Mouse (Mus musculus): ENCODE measurements around the gene Dock4. TPM values are rescaled to one million over a fixed set of nuclear protein-coding genes. Genes with fewer than 3 reads are reported as not detected.
"Not testable (repeated sequence)": the region's sequence is repeated elsewhere in the genome, so short reads cannot be mapped to it uniquely, and the experiment has no call there.

Dock4 gene
- polyA plus RNA-seq, 1 experiment from 2014 or later = 8.5 TPM

DNA sequence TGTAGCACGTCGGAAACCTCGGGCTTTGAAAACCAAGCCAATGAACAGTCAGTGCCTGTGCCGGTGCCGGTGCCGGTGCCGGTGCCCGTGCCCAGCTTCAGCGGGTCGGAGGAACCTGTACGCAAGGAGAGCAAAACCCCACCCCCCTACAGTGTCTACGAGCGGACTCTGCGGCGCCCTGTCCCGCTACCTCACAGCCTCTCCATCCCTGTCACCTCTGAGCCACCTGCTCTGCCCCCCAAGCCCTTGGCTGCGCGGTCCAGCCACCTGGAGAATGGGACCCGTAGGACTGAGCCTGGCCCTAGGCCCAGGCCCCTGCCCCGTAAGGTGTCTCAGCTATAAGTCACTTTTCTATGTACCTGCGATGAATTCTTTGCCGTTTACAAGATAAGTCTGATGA is 398.6 kb downstream of the Dock4 start:
- H3K27me3 ChIP-seq (ENCODE audit: control insufficient read depth, insufficient read depth, low read length) = no peaks in the 10 kb centered on the region
- WGBS = 91% methylated on average over 22 of the region's 22 CpGs

DNA sequence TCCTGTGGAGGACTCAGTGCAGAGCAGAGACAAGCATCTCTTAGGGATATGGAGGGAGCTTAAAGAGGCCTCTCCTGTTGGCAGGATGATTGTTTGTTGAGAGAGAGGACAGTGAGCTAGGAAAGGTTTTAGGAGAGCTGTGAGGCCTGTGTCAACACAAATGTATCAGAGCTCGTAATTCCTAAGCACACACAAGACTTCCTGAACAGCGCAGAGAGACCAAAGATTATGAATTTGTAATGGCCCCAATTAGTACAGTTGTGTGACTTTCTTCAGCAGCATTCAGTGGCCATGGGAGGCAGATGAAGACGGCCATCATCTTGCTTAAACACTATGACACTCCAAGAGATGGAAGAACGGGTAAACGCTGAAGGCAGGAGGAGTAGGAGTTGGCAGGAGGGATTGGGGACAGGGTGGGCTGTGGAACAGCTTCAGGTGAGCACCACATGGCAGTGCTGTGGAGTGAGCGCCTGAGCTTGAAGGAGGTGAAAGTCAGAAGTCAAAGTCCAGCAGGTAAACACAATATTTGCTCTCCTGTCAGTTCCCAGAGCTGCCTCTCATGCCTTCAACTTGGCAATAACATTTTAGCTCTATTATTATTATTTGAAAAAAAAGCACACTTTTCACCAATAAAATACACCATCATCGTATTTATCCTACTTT is 409.1 kb downstream of the Dock4 start:
- Histone ChIP-seq H3K36me3 (ENCODE audit: control insufficient read depth, insufficient read depth, low read length) (no peaks in the 10 kb centered on the region), H3K9me3 (ENCODE audit: control insufficient read depth, low read length) (0 out of 2 replicates have a peak, but pooled peaks cover 4% of the 10 kb centered on the region), H3K27ac (replicated peaks in 1 of 2; ENCODE audit: control insufficient read depth in 1 of 2, insufficient read depth in 1 of 2, low read depth in 2 of 2, low read length in 2 of 2) (no peak overlapping the region), H3K4me3 (ENCODE audit: control insufficient read depth in 1 of 2, insufficient read depth in 1 of 2, low read depth in 1 of 2, low read length in 2 of 2) (no peak overlapping the region), H3K4me2 (ENCODE audit: low read length) (no peak overlapping the region), H3K27me3 (ENCODE audit: control insufficient read depth, insufficient read depth, low read length) (no peaks in the 10 kb centered on the region), H3K4me1 (ENCODE audit: control insufficient read depth in 2 of 2, insufficient read depth in 2 of 2, low read length in 2 of 2) (no peaks in the 10 kb centered on the region), H3K9ac (ENCODE audit: low read length) (no peak overlapping the region)
- no peak for ATAC-seq (ENCODE audit: insufficient number of reproducible peaks, insufficient read depth, low FRiP score, low read depth)
- WGBS = 81% methylated on average over 7 of the region's 7 CpGs

More for the DNA sequence above, 398.6 kb downstream of the Dock4 start:
- Histone ChIP-seq H3K4me2 (ENCODE audit: low read length) (no peak overlapping the region), H3K27ac (replicated peaks in 1 of 2; ENCODE audit: control insufficient read depth in 1 of 2, insufficient read depth in 1 of 2, low read depth in 2 of 2, low read length in 2 of 2) (no peak overlapping the region), H3K36me3 (ENCODE audit: control insufficient read depth, insufficient read depth, low read length) (no peaks in the 10 kb centered on the region), H3K4me1 (ENCODE audit: control insufficient read depth in 2 of 2, insufficient read depth in 2 of 2, low read length in 2 of 2) (peaks cover 0 to 4% of the 10 kb centered on the region in 2 experiments; a peak in 1 of 4 replicates), H3K9me3 (ENCODE audit: control insufficient read depth, low read length) (no peaks in the 10 kb centered on the region), H3K9ac (ENCODE audit: low read length) (no peak overlapping the region), H3K4me3 (ENCODE audit: control insufficient read depth in 1 of 2, insufficient read depth in 1 of 2, low read depth in 1 of 2, low read length in 2 of 2) (no peak overlapping the region)
- ATAC-seq (ENCODE audit: insufficient number of reproducible peaks, insufficient read depth, low FRiP score, low read depth) = no peak

DNA sequence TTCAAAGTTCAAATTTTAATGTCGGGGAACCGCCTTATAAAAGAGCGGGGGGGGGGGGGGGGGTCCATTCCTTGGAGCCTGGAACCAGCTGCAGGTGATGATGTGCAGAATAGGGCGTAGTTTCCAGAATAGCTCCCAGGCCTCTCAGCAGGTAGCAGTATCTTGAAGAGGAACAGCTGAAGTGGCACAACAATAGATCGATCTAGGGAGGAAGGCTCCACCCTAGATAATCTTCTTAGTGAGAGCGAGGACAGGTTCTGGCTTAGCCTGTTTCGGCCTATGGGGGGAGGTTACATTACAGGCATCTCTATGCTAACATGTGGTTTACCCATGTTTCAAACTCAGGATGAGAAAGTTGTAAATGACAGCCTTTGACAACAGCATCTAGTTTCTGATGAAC is 411.7 kb downstream of the Dock4 start:
- Histone ChIP-seq H3K36me3 (ENCODE audit: control insufficient read depth, insufficient read depth, low read length) (no peaks in the 10 kb centered on the region), H3K9ac (ENCODE audit: low read length) (no peak overlapping the region), H3K4me3 (ENCODE audit: control insufficient read depth in 1 of 2, insufficient read depth in 1 of 2, low read depth in 1 of 2, low read length in 2 of 2) (no peak overlapping the region), H3K27ac (replicated peaks in 1 of 2; ENCODE audit: control insufficient read depth in 1 of 2, insufficient read depth in 1 of 2, low read depth in 2 of 2, low read length in 2 of 2) (no peak overlapping the region), H3K27me3 (ENCODE audit: control insufficient read depth, insufficient read depth, low read length) (no peaks in the 10 kb centered on the region), H3K9me3 (ENCODE audit: control insufficient read depth, low read length) (0 out of 2 replicates have a peak, but pooled peaks cover 4% of the 10 kb centered on the region), H3K4me2 (ENCODE audit: low read length) (no peak overlapping the region), H3K4me1 (ENCODE audit: control insufficient read depth in 2 of 2, insufficient read depth in 2 of 2, low read length in 2 of 2) (no peaks in the 10 kb centered on the region)
- 84% methylated on average over 7 of the region's 7 CpGs for whole genome bisulfite sequencing
- ATAC-seq (ENCODE audit: insufficient number of reproducible peaks, insufficient read depth, low FRiP score, low read depth) = no peak

DNA sequence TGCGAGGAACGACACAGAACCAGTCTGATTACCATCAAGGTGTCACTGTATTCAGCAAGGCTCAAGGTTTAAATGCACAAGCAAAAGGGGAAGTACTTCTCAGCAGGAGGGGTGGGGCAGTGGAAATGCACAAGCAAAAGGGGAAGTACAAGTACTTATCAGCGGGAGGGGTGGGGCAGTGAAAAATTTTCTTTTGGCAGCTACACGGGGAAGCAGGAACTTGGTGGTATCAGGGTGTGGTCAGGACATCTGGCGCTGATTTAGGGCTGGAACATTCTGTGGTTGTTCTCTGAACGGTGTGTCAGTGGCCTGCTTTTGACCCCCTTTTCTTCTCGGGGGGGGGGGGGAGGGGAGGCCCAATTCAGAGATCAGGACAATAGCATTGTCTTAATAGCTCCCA is 413.0 kb downstream of the Dock4 start:
- WGBS = 84% methylated on average over 6 of the region's 7 CpGs
- not testable (repeated sequence) for H3K4me1 ChIP-seq (ENCODE audit: control insufficient read depth in 2 of 2, insufficient read depth in 2 of 2, low read length in 2 of 2); H3K4me2 ChIP-seq (ENCODE audit: low read length); H3K27ac ChIP-seq (replicated peaks in 1 of 2; ENCODE audit: control insufficient read depth in 1 of 2, insufficient read depth in 1 of 2, low read depth in 2 of 2, low read length in 2 of 2); ATAC-seq (ENCODE audit: insufficient number of reproducible peaks, insufficient read depth, low FRiP score, low read depth); H3K27me3 ChIP-seq (ENCODE audit: control insufficient read depth, insufficient read depth, low read length); H3K4me3 ChIP-seq (ENCODE audit: control insufficient read depth in 1 of 2, insufficient read depth in 1 of 2, low read depth in 1 of 2, low read length in 2 of 2); H3K36me3 ChIP-seq (ENCODE audit: control insufficient read depth, insufficient read depth, low read length); H3K9me3 ChIP-seq (ENCODE audit: control insufficient read depth, low read length); H3K9ac ChIP-seq (ENCODE audit: low read length)

DNA sequence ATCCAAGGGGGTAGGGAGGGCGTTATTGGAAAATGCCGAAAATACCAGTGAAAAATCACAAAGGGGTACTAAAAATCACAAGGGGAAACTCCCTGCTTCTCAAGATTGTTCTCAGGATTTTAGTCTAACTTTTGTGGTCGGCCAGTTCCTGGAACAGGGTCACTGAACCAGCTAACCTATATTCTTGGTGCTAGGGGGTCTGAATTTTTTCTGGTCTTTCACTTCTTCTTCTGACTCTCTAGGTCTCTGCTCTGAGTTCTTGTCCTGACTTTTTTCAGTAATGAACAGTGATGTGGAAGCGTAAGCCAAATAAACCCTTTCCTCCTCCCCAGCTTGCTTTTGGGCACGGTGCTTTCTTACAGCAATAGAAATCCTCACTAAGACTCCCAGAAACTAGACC is 424.6 kb downstream of the Dock4 start:
- H3K4me2 ChIP-seq (ENCODE audit: low read length) = no peak overlapping the region
- no peaks in the 10 kb centered on the region for H3K27me3 ChIP-seq (ENCODE audit: control insufficient read depth, insufficient read depth, low read length)
- 91% methylated on average over 5 of the region's 5 CpGs for WGBS
- no peak overlapping the region for H3K27ac ChIP-seq (replicated peaks in 1 of 2; ENCODE audit: control insufficient read depth in 1 of 2, insufficient read depth in 1 of 2, low read depth in 2 of 2, low read length in 2 of 2)
- H3K9me3 ChIP-seq (ENCODE audit: control insufficient read depth, low read length) = peaks cover 3% of the 10 kb centered on the region
- H3K9ac ChIP-seq (ENCODE audit: low read length) = no peak overlapping the region
- no peak for ATAC-seq (ENCODE audit: insufficient number of reproducible peaks, insufficient read depth, low FRiP score, low read depth)
- no peaks in the 10 kb centered on the region for H3K4me1 ChIP-seq (ENCODE audit: control insufficient read depth in 2 of 2, insufficient read depth in 2 of 2, low read length in 2 of 2)
- H3K4me3 ChIP-seq (ENCODE audit: control insufficient read depth in 1 of 2, insufficient read depth in 1 of 2, low read depth in 1 of 2, low read length in 2 of 2) = no peak overlapping the region
- no peaks in the 10 kb centered on the region for H3K36me3 ChIP-seq (ENCODE audit: control insufficient read depth, insufficient read depth, low read length)

DNA sequence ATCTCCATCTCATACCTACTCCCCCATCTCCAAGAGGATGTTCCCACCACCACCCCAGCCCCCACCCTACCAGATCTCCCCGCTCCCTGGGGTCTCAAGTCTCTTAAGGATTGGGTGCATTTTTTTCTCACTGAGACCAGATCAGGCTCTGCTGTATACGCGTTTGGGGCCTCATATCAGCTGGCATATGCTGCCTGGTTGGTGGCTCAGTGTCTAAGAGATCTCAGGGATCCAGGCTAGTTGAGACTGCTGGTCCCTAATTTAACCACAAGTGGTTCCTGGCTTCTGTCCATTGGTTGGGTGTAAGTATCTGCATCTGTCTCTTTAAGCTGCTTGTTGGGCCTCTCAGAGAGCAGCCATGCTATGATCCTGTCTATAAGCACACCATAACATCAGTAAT is 427.0 kb downstream of the Dock4 start:
- Histone ChIP-seq H3K9me3 (ENCODE audit: control insufficient read depth, low read length) (peaks cover 3% of the 10 kb centered on the region), H3K4me2 (ENCODE audit: low read length) (no peak overlapping the region), H3K27ac (replicated peaks in 1 of 2; ENCODE audit: control insufficient read depth in 1 of 2, insufficient read depth in 1 of 2, low read depth in 2 of 2, low read length in 2 of 2) (no peak overlapping the region), H3K36me3 (ENCODE audit: control insufficient read depth, insufficient read depth, low read length) (no peaks in the 10 kb centered on the region), H3K9ac (ENCODE audit: low read length) (no peak overlapping the region), H3K4me1 (ENCODE audit: control insufficient read depth in 2 of 2, insufficient read depth in 2 of 2, low read length in 2 of 2) (no peaks in the 10 kb centered on the region), H3K4me3 (ENCODE audit: control insufficient read depth in 1 of 2, insufficient read depth in 1 of 2, low read depth in 1 of 2, low read length in 2 of 2) (no peak overlapping the region), H3K27me3 (ENCODE audit: control insufficient read depth, insufficient read depth, low read length) (no peaks in the 10 kb centered on the region)
- 92% methylated on average over 3 of the region's 3 CpGs for WGBS
- no peak for ATAC-seq (ENCODE audit: insufficient number of reproducible peaks, insufficient read depth, low FRiP score, low read depth)

DNA sequence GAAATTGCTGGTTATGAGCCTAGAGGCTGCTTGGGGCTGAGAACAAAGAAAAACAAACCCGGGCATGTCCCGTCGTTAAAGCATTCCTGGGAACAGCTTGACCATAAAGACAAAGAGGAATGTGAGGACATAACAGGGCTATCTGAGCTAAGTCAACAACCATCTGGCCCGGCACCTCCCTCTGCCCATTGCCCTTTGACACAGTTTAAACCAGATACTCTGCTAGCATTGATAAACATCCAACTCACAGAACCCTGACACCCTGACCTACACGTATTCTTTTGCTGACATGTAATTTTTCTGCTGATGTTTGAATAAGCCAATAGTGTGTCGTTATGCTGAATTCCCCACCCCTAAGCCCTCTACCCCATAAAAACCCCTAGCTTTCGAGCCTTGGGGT is 427.5 kb downstream of the Dock4 start:
- not testable (repeated sequence) for H3K36me3 ChIP-seq (ENCODE audit: control insufficient read depth, insufficient read depth, low read length); H3K9me3 ChIP-seq (ENCODE audit: control insufficient read depth, low read length); H3K27me3 ChIP-seq (ENCODE audit: control insufficient read depth, insufficient read depth, low read length); H3K4me1 ChIP-seq (ENCODE audit: control insufficient read depth in 2 of 2, insufficient read depth in 2 of 2, low read length in 2 of 2); H3K27ac ChIP-seq (replicated peaks in 1 of 2; ENCODE audit: control insufficient read depth in 1 of 2, insufficient read depth in 1 of 2, low read depth in 2 of 2, low read length in 2 of 2); H3K4me2 ChIP-seq (ENCODE audit: low read length); H3K4me3 ChIP-seq (ENCODE audit: control insufficient read depth in 1 of 2, insufficient read depth in 1 of 2, low read depth in 1 of 2, low read length in 2 of 2); ATAC-seq (ENCODE audit: insufficient number of reproducible peaks, insufficient read depth, low FRiP score, low read depth); H3K9ac ChIP-seq (ENCODE audit: low read length)
- WGBS = 85% methylated on average over 7 of the region's 7 CpGs

DNA sequence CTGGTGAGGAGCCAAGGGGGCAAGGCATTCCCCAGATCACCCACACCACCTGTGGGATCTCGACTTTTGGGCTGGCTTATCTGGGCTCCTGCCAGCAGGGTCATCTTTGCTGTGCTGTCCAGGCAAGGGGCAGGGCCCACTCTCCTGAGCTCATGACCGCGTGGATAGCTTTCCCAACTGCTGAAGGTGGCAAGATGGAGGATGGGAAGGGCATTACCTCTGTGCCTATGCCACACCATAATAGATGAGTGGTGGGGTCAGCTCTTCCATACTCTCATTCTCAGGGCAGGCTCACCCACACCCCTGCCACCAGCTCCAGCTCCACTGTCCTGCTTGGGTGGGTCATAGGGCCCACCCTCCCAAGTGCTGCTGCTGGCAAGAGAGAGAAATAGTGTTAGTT is 439.2 kb downstream of the Dock4 start:
- 66% methylated on average over 3 of the region's 3 CpGs for WGBS
- no peaks in the 10 kb centered on the region for H3K9me3 ChIP-seq (ENCODE audit: control insufficient read depth, low read length)
- peak; percentile 3; the same call in 1 of the 2 replicates for ATAC-seq (ENCODE audit: insufficient number of reproducible peaks, insufficient read depth, low FRiP score, low read depth)

More for the DNA sequence above, 439.2 kb downstream of the Dock4 start:
- H3K4me2 ChIP-seq (ENCODE audit: low read length) = no peak overlapping the region
- no peaks in the 10 kb centered on the region for H3K36me3 ChIP-seq (ENCODE audit: control insufficient read depth, insufficient read depth, low read length)
- no peak overlapping the region for H3K27ac ChIP-seq (replicated peaks in 1 of 2; ENCODE audit: control insufficient read depth in 1 of 2, insufficient read depth in 1 of 2, low read depth in 2 of 2, low read length in 2 of 2)
- no peak overlapping the region for H3K4me3 ChIP-seq (ENCODE audit: control insufficient read depth in 1 of 2, insufficient read depth in 1 of 2, low read depth in 1 of 2, low read length in 2 of 2)
- 0 out of 4 replicates have a peak, but pooled peaks cover 0 to 5% of the 10 kb centered on the region in 2 experiments for H3K4me1 ChIP-seq (ENCODE audit: control insufficient read depth in 2 of 2, insufficient read depth in 2 of 2, low read length in 2 of 2)
- H3K27me3 ChIP-seq (ENCODE audit: control insufficient read depth, insufficient read depth, low read length) = no peaks in the 10 kb centered on the region
- no peak overlapping the region for H3K9ac ChIP-seq (ENCODE audit: low read length)
